18 mouse cellular contexts compared by ENCODE assay signal in the genomic region with DNA sequence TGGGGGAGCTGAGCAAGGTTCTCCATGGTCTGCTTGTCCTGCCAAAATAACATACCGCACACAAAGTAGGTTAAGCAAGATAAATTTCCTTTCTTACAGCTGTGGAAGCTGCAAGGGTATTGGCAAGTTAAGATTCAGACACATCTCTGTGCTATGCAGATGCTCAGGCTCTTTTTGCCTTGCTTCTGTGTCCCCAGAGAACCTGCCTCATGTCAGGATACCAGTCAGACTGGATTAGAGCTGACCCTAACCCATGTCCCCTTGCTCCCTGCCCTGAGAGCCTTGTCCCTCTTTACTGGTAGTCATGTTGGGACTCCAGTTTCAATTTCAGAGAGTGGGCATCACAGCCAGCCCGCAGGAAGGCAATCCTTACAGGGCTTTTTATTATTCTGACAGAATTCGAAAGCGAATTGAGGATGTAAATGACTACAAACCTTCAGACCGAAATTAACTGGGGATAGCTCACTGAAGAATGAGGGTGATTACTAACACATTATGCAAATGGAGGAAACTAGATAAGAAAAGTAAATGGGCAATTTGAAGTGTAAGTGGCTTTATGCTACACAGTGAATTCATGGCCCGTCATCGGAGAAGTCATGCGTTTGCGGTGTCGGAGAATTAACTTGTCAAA. TPM values are rescaled to one million over a fixed set of nuclear protein-coding genes. Genes with fewer than 3 reads are reported as not detected.
DNase-seq lines count a peak whose midpoint lies in the region; ATAC-seq and TF ChIP-seq lines count a peak whose summit lies in the region.
"Had no signal": no experiment of that assay in that cellular context is flagged by ENCODE, and none has a peak within 500 bp of the region (broad histone marks: within the 10 kb centered on the region; RNA-seq: fewer than 3 reads in every experiment).

No protein-coding gene starts in this region.

- TF ChIP-seq CTCF in kidney, adult 2 months (conservative IDR thresholded peaks at IDR 0.05; ENCODE audit: insufficient read depth, insufficient read length, low read depth, low read length), result no peak

- no peak overlapping the region for H3K4me3 ChIP-seq in forebrain, embryonic 13.5 days
- no peak overlapping the region for H3K4me3 ChIP-seq in forebrain, embryonic 10.5 days
- H3K4me3 ChIP-seq in kidney, adult 2 months (ENCODE audit: insufficient read depth, low read depth, low read length), result no peak overlapping the region
- no peak overlapping the region for H3K4me3 ChIP-seq in heart, embryonic 11.5 days (ENCODE audit: low read depth, low read length)
- H3K4me3 ChIP-seq: limb, embryonic 13.5 days; midbrain, embryonic 12.5 days had no signal

- H3K4me1 ChIP-seq in forebrain, embryonic 13.5 days, result peaks cover 10% of the 10 kb centered on the region
- no peaks in the 10 kb centered on the region for H3K4me1 ChIP-seq in forebrain, embryonic 10.5 days
- peaks cover 3% of the 10 kb centered on the region; the same call in 1 of the 2 replicates for H3K4me1 ChIP-seq in kidney, adult 2 months (ENCODE audit: control insufficient read depth, insufficient read depth, low read length)
- H3K4me1 ChIP-seq in heart, embryonic 11.5 days (ENCODE audit: control insufficient read depth, insufficient read depth, low read length), result no peaks in the 10 kb centered on the region
- H3K4me1 ChIP-seq: midbrain, embryonic 12.5 days had no signal

- H3K9me3 ChIP-seq in forebrain, embryonic 13.5 days (replicated peaks), result no peaks in the 10 kb centered on the region
- H3K9me3 ChIP-seq in forebrain, embryonic 10.5 days, result no peaks in the 10 kb centered on the region
- H3K9me3 ChIP-seq in heart, embryonic 11.5 days (replicated peaks; ENCODE audit: control insufficient read depth, low read length), result no peaks in the 10 kb centered on the region
- H3K9me3 ChIP-seq: limb, embryonic 13.5 days; midbrain, embryonic 12.5 days had no signal

- H3K36me3 ChIP-seq in forebrain, embryonic 13.5 days (ENCODE audit: poor library complexity, severe bottlenecking), result no peaks in the 10 kb centered on the region
- no peaks in the 10 kb centered on the region for H3K36me3 ChIP-seq in forebrain, embryonic 10.5 days (replicated peaks)
- no peaks in the 10 kb centered on the region for H3K36me3 ChIP-seq in kidney, adult 2 months (ENCODE audit: control insufficient read depth, insufficient read depth, low read length)
- no peaks in the 10 kb centered on the region for H3K36me3 ChIP-seq in heart, embryonic 11.5 days (ENCODE audit: control insufficient read depth, insufficient read depth, low read length)
- H3K36me3 ChIP-seq: limb, embryonic 13.5 days; midbrain, embryonic 12.5 days had no signal

- DNase-seq in forebrain, embryonic 10.5 days (ENCODE audit: extremely low spot score, low spot score), result no peak
- peak; percentile 4 for DNase-seq in kidney, adult 2 months
- DNase-seq in kidney, postnatal 25 days, result no peak
- DNase-seq in A20 (ENCODE audit: low read depth, low spot score), result peak; percentile 83
- no peak for DNase-seq in layer of hippocampus, adult 18-20 months (ENCODE audit: low spot score in 2 of 2)
- DNase-seq: adrenal gland, postnatal 14 days; cerebellum, adult 11 months; gastrocnemius, postnatal 10 days; layer of hippocampus, postnatal 36 days; lung, adult 2 months; right cerebral cortex, adult 18-20 months; thymus, adult 2 months had no signal

- TF ChIP-seq POLR2A in kidney, adult 2 months (IDR thresholded peaks at IDR 0.05; ENCODE audit: low read depth, low read length), result no peak

- H3K4me2 ChIP-seq in forebrain, embryonic 13.5 days, result no peak overlapping the region
- H3K4me2 ChIP-seq in heart, embryonic 11.5 days, result no peak overlapping the region
- H3K4me2 ChIP-seq: limb, embryonic 13.5 days; midbrain, embryonic 12.5 days had no signal

- H3K27ac ChIP-seq in forebrain, embryonic 13.5 days, result no peak overlapping the region
- H3K27ac ChIP-seq in forebrain, embryonic 10.5 days, result no peak overlapping the region
- no peak overlapping the region for H3K27ac ChIP-seq in kidney, adult 2 months (ENCODE audit: insufficient read depth, low read depth, low read length)
- no peak overlapping the region for H3K27ac ChIP-seq in heart, embryonic 11.5 days (ENCODE audit: low read depth, low read length)
- H3K27ac ChIP-seq: limb, embryonic 13.5 days; midbrain, embryonic 12.5 days had no signal

- H3K27me3 ChIP-seq in forebrain, embryonic 13.5 days, result no peaks in the 10 kb centered on the region
- H3K27me3 ChIP-seq in forebrain, embryonic 10.5 days (ENCODE audit: poor library complexity, severe bottlenecking), result no peaks in the 10 kb centered on the region
- no peaks in the 10 kb centered on the region for H3K27me3 ChIP-seq in kidney, adult 2 months (replicated peaks; ENCODE audit: control insufficient read depth, insufficient read depth, low read length)
- H3K27me3 ChIP-seq in heart, embryonic 11.5 days (ENCODE audit: control insufficient read depth, insufficient read depth, low read length), result no peaks in the 10 kb centered on the region
- H3K27me3 ChIP-seq: limb, embryonic 13.5 days; midbrain, embryonic 12.5 days had no signal

- no peak overlapping the region for H3K9ac ChIP-seq in forebrain, embryonic 13.5 days
- H3K9ac ChIP-seq in heart, embryonic 11.5 days (ENCODE audit: low read depth, low read length), result no peak overlapping the region
- H3K9ac ChIP-seq: limb, embryonic 13.5 days; midbrain, embryonic 12.5 days had no signal

- 75% methylated on average over 10 of the region's 10 CpGs for WGBS in forebrain, embryonic 13.5 days
- WGBS in forebrain, embryonic 10.5 days, result 89% methylated on average over 10 of the region's 10 CpGs
- 18% methylated on average over 10 of the region's 10 CpGs for WGBS in kidney, adult 2 months
- WGBS in heart, embryonic 11.5 days (ENCODE audit: insufficient replicate concordance), result 83% methylated on average over 10 of the region's 10 CpGs

- peak; percentile 66; the same call in 1 of the 2 replicates for ATAC-seq in forebrain, embryonic 13.5 days
- ATAC-seq in hematopoietic stem cell, adult 5-6 weeks (replicated peaks in 1 of 2; ENCODE audit: insufficient read depth in 1 of 2, low FRiP score in 2 of 2, low TSS enrichment in 1 of 2, low read depth in 1 of 2, poor library complexity in 2 of 2, severe bottlenecking in 2 of 2), result peak; percentile 66 to 69
- ATAC-seq in heart, embryonic 11.5 days (replicated peaks; ENCODE audit: insufficient number of reproducible peaks, low FRiP score, low TSS enrichment), result no peak
- ATAC-seq: intestine, embryonic 16.5 days had no signal

RNA-seq across cellular contexts. Expression of gene Ptger4, which starts 19.0 kb away (rescaled TPM):
- 0.36 and 0.37 TPM in 2 replicates for polyA plus RNA-seq in forebrain, embryonic 13.5 days (2015; fragmentation: Nextera tagmentation; extraction: Ambion mirVana)
- 0.77 and 0.97 TPM in 2 replicates for polyA plus RNA-seq in forebrain, embryonic 10.5 days (2016; fragmentation: Nextera tagmentation; extraction: Ambion mirVana)
- 5.6 and 5.7 TPM in 2 replicates for polyA plus RNA-seq in kidney, adult 2 months (2012; rRNA removed)
- total RNA-seq in hematopoietic stem cell, adult 5-6 weeks (2017), result 11.6 and 16.0 TPM in 2 replicates
- under 1 TPM; 0.67 to 0.76 TPM for total RNA-seq in layer of hippocampus, adult 18-20 months (2021)
- 1.6 and 1.8 TPM in 2 replicates for polyA plus RNA-seq in heart, embryonic 11.5 days (2014; fragmentation: Nextera tagmentation; extraction: Ambion mirVana)

Comparison
In these comparisons a context has a peak if more than half of its experiments do, and no peak if none do; other contexts are left out.
1. DNase-seq: peak in kidney, adult 2 months (single experiment) and A20 (single experiment); none in forebrain, embryonic 10.5 days (single experiment), kidney, postnatal 25 days (0 of 2) and layer of hippocampus, adult 18-20 months (0 of 2).